Mouse (Mus musculus) midbrain, embryonic 14.5 days (tissue): ENCODE results near the gene Rpn2. TPM values are rescaled to one million over a fixed set of nuclear protein-coding genes. Genes with fewer than 3 reads are reported as not detected.

ENCODE experiments used
- ATAC-seq: fragments of 200-750 bp; cut with Nextera tagmentation; 2 replicates; pipeline ENCODE4 v1.8.0; 2017; ENCODE audit warnings: moderate number of reproducible peaks, moderate library complexity; ENCODE audit not compliant: low FRiP score, low TSS enrichment
- DNase-seq: peaks from one replicate; pipeline ENCODE4 v3.0.0-alpha.2; 2015
- H3K27ac ChIP-seq: fragments of 300-500 bp; sonication (generic); replicated peaks from 2 replicates; pipeline ENCODE4 v1.5.1; 2014; ENCODE audit warnings: mild to moderate bottlenecking, low read depth, low read length, moderate library complexity
- H3K27me3 ChIP-seq: fragments of 300-500 bp; sonication (generic); 2 replicates; pipeline ENCODE4 v1.6.1; 2014; ENCODE audit warnings: low read length, control low read depth, mixed read lengths; ENCODE audit not compliant: control insufficient read depth, insufficient read depth
- H3K36me3 ChIP-seq: fragments of 300-500 bp; sonication (generic); 2 replicates; pipeline ENCODE4 v1.6.1; 2014; ENCODE audit warnings: low read length, control low read depth; ENCODE audit not compliant: control insufficient read depth, insufficient read depth
- H3K4me1 ChIP-seq: fragments of 300-500 bp; sonication (generic); 2 replicates; pipeline ENCODE4 v1.6.1; 2014; ENCODE audit warnings: mild to moderate bottlenecking, antibody characterized with exemption, low read length, control low read depth; ENCODE audit not compliant: control insufficient read depth, insufficient read depth
- H3K4me2 ChIP-seq: fragments of 300-500 bp; sonication (generic); 2 replicates; pipeline ENCODE4 v1.6.1; 2014; ENCODE audit warnings: mild to moderate bottlenecking, low read length, moderate library complexity
- H3K4me3 ChIP-seq: fragments of 300-500 bp; sonication (generic); replicated peaks from 2 replicates; pipeline ENCODE4 v1.5.1; 2014; ENCODE audit warnings: low read depth, low read length
- H3K9ac ChIP-seq: fragments of 300-500 bp; sonication (generic); replicated peaks from 2 replicates; pipeline ENCODE4 v1.6.1; 2014; ENCODE audit warnings: mild to moderate bottlenecking, low read length, moderate library complexity
- H3K9me3 ChIP-seq: fragments of 300-500 bp; sonication (generic); 2 replicates; pipeline ENCODE4 v1.6.1; 2016; ENCODE audit warnings: low read length, control low read depth, mixed read lengths; ENCODE audit not compliant: control insufficient read depth
- WGBS: fragments of 180-500 bp; shearing (Covaris S2); extraction: QIAGEN DNeasy Blood & Tissue Kit; methylation state at CpG from one replicate; pipeline ENCODE4 v1.1.7; 2014; 5-methylcytosine and 5-hydroxymethylcytosine counted together
- polyA plus RNA-seq: library from polyadenylated mRNA; unstranded; fragments of >200 nt; fragmentation: Nextera tagmentation; extraction: Ambion mirVana; gene quantifications from 2 replicates; pipeline ENCODE4 v1.2.1, GENCODE M21; 2014

The Rpn2 gene
- polyA plus RNA-seq, 1 experiment from 2014 or later: 194 TPM

DNA sequence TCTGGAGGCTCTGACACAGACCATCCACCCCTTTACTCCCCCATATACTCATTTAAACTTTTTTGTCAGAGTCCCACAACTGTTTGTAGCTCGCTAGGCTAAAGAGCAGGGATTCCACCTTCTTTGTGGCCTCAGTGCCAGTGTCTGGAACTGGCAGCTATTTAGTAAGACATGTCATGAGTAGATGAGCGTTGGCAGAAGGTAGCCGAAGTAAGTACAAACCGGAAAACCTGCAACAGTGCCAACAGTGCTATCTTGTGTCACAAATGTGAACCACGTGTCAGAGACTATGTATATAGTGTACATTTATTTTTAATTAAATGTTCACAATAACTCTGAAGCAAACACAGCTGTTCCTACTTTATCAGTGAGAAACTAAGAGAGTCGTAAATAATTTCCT is 15.0 kb upstream of the Rpn2 start:
- ATAC-seq: no peak
- no peak overlapping the region for H3K4me3 ChIP-seq
- WGBS: 84% methylated on average over 6 of the region's 6 CpGs

DNA sequence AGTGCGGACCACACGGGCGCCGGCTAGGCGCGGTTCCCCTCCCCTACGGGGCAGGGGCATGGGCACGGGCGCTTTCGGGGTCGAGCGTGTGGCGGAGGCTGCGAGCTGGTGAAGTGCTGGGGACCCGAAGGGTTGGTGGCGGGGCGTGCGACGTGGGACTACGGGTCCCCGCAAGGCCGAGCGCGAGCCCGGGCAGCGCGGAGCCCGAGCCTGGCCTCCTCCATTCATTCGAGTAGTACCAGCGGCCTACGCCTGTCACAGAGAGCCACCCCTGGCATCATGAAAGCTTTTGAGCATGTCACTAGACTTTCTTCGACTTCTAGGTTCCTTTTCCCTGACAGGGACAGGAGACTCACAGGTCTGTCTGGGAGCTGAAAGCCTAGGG is 591 bp downstream of the Rpn2 start, which contains the start of gene Mroh8:
Gene Mroh8 (minus strand): TSS at position 134 of the 385 bp plus-strand sequence.
- peak within 1 kb of the TSS; percentile 98 for H3K4me3 ChIP-seq
- no peaks in the 10 kb centered on the region for H3K27me3 ChIP-seq
- no peak for DNase-seq
- no peaks in the 10 kb centered on the region for H3K9me3 ChIP-seq
- peaks cover 10% of the 10 kb centered on the region for H3K4me1 ChIP-seq
- peak within 1 kb of the TSS; percentile 86 for H3K9ac ChIP-seq
- under 1% methylated on average over 32 of the region's 32 CpGs for WGBS
- peak within 1 kb of the TSS; percentile 66 for H3K4me2 ChIP-seq
- peaks cover 11% of the 10 kb centered on the region; the same call in 1 of the 2 replicates for H3K36me3 ChIP-seq
- H3K27ac ChIP-seq: peak within 1 kb of the TSS; percentile 94
- peak; percentile 52 for ATAC-seq

More for the DNA sequence above, 15.0 kb upstream of the Rpn2 start:
- Histone ChIP-seq H3K27ac (no peak overlapping the region), H3K36me3 (no peaks in the 10 kb centered on the region), H3K9ac (no peak overlapping the region), H3K4me2 (no peak overlapping the region), H3K27me3 (no peaks in the 10 kb centered on the region), H3K4me1 (no peaks in the 10 kb centered on the region), H3K9me3 (no peaks in the 10 kb centered on the region)
- no peak for DNase-seq

DNA sequence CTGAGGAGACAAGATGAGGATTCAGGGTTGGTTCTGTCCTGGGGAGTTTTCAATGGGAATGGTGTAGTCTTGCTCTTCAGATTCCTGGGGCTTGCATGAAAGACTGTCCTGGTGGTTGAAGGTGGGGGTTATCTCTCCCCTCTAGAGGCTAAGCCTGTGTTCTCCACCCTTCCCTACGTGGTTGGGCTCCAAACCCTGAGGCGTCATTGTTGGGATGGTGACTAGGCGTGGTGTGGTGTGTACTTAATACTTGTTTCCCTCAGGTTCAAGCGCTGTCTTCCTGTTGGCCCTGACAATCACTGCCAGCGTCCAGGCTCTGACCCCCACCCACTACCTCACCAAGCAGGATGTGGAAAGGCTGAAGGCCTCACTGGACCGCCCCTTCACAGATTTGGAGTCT is 4.5 kb downstream of the Rpn2 start:
- H3K36me3 ChIP-seq: peaks cover 37% of the 10 kb centered on the region
- ATAC-seq (no peak), DNase-seq (no peak)
- H3K4me1 ChIP-seq: peaks cover 10% of the 10 kb centered on the region
- H3K4me3 ChIP-seq: no peak overlapping the region
- no peak overlapping the region for H3K9ac ChIP-seq
- no peaks in the 10 kb centered on the region for H3K9me3 ChIP-seq
- H3K27me3 ChIP-seq: no peaks in the 10 kb centered on the region
- no peak overlapping the region for H3K27ac ChIP-seq
- no peak overlapping the region for H3K4me2 ChIP-seq
- 93% methylated on average over 6 of the region's 6 CpGs for WGBS

DNA sequence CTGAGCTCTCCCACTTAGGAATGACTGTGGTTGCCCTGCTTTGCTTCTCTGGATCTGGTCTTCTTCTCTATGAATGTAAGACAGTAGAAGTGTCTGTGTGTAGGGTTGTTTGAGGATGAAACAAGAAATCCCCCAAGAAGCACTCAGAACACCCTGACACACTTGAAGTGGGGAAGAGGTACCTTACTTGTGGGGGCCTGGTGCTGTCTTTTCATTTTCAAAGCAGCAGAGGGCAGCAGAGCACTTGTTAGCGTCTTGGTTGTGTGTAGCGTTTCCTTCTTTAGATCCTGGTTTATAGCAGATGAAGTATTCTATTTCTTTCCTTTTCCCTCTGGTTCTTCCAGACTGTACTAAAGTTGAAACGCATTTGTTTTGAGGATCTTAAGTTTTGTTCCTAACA is 8.7 kb downstream of the Rpn2 start:
- Histone ChIP-seq H3K27me3 (no peaks in the 10 kb centered on the region), H3K4me3 (no peak overlapping the region), H3K27ac (no peak overlapping the region), H3K9me3 (no peaks in the 10 kb centered on the region), H3K4me1 (no peaks in the 10 kb centered on the region), H3K9ac (no peak overlapping the region), H3K4me2 (no peak overlapping the region), H3K36me3 (peaks cover 74% of the 10 kb centered on the region)
- DNase-seq (peak; percentile 87), ATAC-seq (no peak)
- whole genome bisulfite sequencing: 25% methylated on average over 3 of the region's 3 CpGs

DNA sequence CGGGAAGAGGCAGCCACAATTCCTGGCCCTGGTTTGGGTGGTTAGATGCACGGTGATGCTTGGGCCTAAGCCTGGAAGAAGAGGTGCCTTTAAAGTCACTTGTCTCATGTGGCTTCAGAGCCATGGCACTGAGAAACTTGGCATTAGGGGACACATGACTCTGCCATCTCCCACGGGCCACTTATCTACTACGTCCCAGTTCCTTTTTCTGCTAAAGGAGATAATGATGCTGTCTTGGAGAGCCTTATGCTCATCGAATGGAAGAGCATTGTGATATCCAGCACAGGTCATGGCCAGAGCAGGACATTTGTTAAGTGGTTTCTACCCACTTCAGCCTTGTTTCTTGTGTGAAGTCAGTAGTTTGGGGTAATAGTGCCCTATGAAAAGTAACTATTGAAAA is 10.2 kb downstream of the Rpn2 start:
- WGBS: 91% methylated on average over 5 of the region's 5 CpGs

DNA sequence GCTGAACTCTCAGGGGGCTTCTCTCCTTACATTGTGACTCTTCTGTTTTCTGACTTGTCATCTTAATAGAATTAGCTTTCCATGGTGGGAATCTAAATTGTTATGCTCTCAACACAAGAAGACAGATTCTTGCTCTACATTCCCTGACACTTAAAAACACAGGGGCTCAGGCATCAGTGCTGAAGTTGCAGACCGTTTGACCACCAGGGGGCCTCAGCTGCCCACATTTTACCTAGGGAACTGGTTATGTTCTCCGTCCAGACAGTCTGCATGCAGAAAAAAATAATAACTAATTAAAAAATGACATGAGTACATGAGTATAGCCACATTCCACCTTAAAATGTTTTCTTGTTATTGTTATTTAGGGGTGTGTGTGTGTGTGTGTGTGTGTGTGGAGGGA is 13.3 kb downstream of the Rpn2 start:
- Histone ChIP-seq H3K4me1 (no peaks in the 10 kb centered on the region), H3K27me3 (no peaks in the 10 kb centered on the region), H3K9me3 (no peaks in the 10 kb centered on the region), H3K4me2 (no peak overlapping the region), H3K36me3 (peaks cover 84% of the 10 kb centered on the region), H3K9ac (no peak overlapping the region), H3K27ac (no peak overlapping the region), H3K4me3 (no peak overlapping the region)
- ATAC-seq: no peak
- peak; percentile 89 for DNase-seq
- 15% methylated on average over 2 of the region's 2 CpGs for WGBS

More for the DNA sequence above, 10.2 kb downstream of the Rpn2 start:
- Histone ChIP-seq H3K27ac (no peak overlapping the region), H3K9ac (no peak overlapping the region), H3K27me3 (no peaks in the 10 kb centered on the region), H3K4me1 (no peaks in the 10 kb centered on the region), H3K4me3 (no peak overlapping the region), H3K9me3 (no peaks in the 10 kb centered on the region), H3K4me2 (no peak overlapping the region), H3K36me3 (peaks cover 75% of the 10 kb centered on the region)
- DNase-seq (no peak), ATAC-seq (no peak)

DNA sequence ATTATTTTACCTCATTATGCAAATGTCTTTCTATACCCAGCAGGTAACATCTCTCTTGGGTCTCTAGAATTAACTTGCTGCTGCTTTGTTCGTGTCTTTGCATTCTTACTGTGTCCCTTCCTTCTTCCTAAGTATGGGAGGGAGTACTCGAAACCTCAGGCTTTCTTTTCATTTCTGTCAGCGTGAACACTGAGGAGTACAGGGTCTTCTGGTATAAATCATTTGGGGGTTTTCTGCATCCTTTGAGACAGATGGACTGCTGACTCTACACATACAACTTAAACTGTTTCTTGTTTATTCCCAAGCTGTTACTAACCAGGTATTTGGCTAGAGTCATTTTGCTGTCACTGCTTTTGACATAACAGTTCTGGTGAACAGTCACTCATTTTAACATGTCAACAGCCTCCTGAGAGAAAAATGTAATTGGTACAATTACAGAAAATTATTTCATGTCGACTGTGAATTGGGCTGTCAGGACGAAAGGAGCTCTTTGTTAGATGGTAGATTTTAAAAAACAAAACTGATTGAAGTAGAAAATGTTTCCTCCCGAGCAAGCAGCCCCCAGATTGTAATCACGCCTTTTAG is 17.4 kb downstream of the Rpn2 start:
- ATAC-seq (no peak), DNase-seq (no peak)
- Histone ChIP-seq H3K4me2 (no peak overlapping the region), H3K36me3 (peaks cover 85% of the 10 kb centered on the region), H3K27ac (no peak overlapping the region), H3K9me3 (no peaks in the 10 kb centered on the region), H3K27me3 (no peaks in the 10 kb centered on the region), H3K4me1 (no peaks in the 10 kb centered on the region), H3K9ac (no peak overlapping the region), H3K4me3 (no peak overlapping the region)
- 78% methylated on average over 7 of the region's 7 CpGs for WGBS

DNA sequence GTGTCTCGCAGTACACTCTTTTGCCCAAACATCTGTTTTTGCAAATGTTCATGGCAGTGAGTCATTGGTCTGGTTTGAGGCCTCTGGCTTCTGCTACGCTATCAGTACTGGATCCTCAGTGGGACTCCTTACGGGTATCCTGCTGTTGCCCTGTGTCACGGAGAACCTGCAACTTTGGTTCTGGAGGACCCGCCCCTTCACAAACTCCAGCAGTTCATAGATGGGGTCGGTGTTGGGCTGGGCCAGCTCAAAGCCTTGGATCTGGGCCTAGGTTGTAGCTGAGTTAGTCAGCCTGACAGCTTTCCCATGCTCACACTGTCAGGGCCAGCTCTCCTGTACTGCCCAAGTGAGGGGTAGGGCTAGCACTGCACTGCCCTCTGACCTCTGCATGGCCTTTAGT is 21.2 kb downstream of the Rpn2 start:
- DNase-seq: no peak
- Histone ChIP-seq H3K4me3 (no peak overlapping the region), H3K9me3 (no peaks in the 10 kb centered on the region), H3K36me3 (peaks cover 90% of the 10 kb centered on the region), H3K9ac (no peak overlapping the region), H3K27ac (no peak overlapping the region), H3K4me2 (no peak overlapping the region), H3K27me3 (no peaks in the 10 kb centered on the region), H3K4me1 (no peaks in the 10 kb centered on the region)
- no peak for ATAC-seq
- WGBS: 96% methylated on average over 6 of the region's 6 CpGs

DNA sequence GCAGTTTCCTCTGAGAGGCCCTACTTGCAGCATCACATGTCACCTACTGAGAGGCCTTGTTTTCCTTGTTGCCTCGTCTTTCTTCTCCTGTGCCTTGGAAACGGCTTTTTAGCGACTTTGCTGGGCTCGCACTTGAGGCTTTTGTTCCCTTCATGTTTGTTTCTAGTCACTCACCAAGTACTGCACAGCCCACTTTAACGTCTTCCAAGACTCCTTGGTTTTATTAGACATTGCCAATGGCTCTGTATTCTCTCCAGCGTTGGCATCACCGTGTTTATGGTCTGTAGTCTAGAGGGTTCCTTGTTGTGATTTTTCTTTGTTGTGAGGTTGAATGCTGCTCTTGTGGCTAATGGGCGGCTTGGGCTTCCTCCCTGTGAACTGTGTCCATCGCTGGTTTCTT is 24.3 kb downstream of the Rpn2 start:
- 57% methylated on average over 9 of the region's 9 CpGs for WGBS
- Histone ChIP-seq H3K4me1 (no peaks in the 10 kb centered on the region), H3K36me3 (peaks cover 85% of the 10 kb centered on the region), H3K9me3 (no peaks in the 10 kb centered on the region), H3K27ac (no peak overlapping the region), H3K4me3 (no peak overlapping the region), H3K9ac (no peak overlapping the region), H3K4me2 (no peak overlapping the region), H3K27me3 (no peaks in the 10 kb centered on the region)
- DNase-seq: no peak
- ATAC-seq: no peak
